Mouse (Mus musculus) G1E (cell line): ENCODE measurements at regions not wholly inside any gene's neighbourhood (a gene's known extent, or its start where the extent isn't known, plus 50 kb on each side); places are given as distances from the start of the nearest gene placed in this dataset.

Experiments used
- ATAC-seq: 2 replicates; pipeline ENCODE4 v1.8.0; 2016; ENCODE audit warnings: mild to moderate bottlenecking; ENCODE audit not compliant: insufficient number of reproducible peaks, poor library complexity, low FRiP score, severe bottlenecking; ENCODE audit errors: extremely low read depth
- DNase-seq: peaks from one replicate; pipeline ENCODE4 v3.0.0; 2012; ENCODE audit warnings: low spot score
- H3K27me3 ChIP-seq: 2 replicates; pipeline ENCODE4 v1.6.1; 2012; ENCODE audit warnings: mild to moderate bottlenecking, low read length, inconsistent platforms; ENCODE audit not compliant: insufficient read depth
- H3K36me3 ChIP-seq: replicated peaks from 2 replicates; pipeline ENCODE3; 2012; ENCODE audit warnings: mild to moderate bottlenecking, inconsistent platforms
- H3K4me1 ChIP-seq: 2 replicates; pipeline ENCODE4 v1.6.1; 2012; ENCODE audit warnings: low read depth, low read length, inconsistent platforms, mixed read lengths; ENCODE audit not compliant: insufficient read depth
- H3K4me3 ChIP-seq: 2 replicates; pipeline ENCODE4 v1.5.1; 2012; ENCODE audit warnings: low read depth, mild to moderate bottlenecking, inconsistent platforms, low read length, moderate library complexity, mixed read lengths
- H3K9me3 ChIP-seq: replicated peaks from 2 replicates; pipeline ENCODE4 v1.6.1; 2012; ENCODE audit warnings: inconsistent platforms
- CTCF ChIP-seq: IDR thresholded peaks from 2 replicates; pipeline ENCODE4 v1.5.1; 2012; ENCODE audit warnings: low read depth, low read length, inconsistent platforms, mixed read lengths
- GATA1 ChIP-seq: IDR thresholded peaks from 2 replicates; pipeline ENCODE4 v1.6.1; 2012; ENCODE audit warnings: borderline replicate concordance, low read length, inconsistent platforms, mixed read lengths
- GATA2 ChIP-seq: IDR thresholded peaks from 2 replicates; pipeline ENCODE4 v1.6.1; 2012; ENCODE audit warnings: low read depth, low read length, inconsistent platforms, borderline replicate concordance
- POLR2AphosphoS5 ChIP-seq: IDR thresholded peaks from 2 replicates; pipeline ENCODE4 v1.6.1; 2012; ENCODE audit warnings: low read depth, low read length, inconsistent platforms; ENCODE audit not compliant: insufficient replicate concordance
- TAL1 ChIP-seq: conservative IDR thresholded peaks from 2 replicates; pipeline ENCODE4 v1.6.1; 2012; ENCODE audit warnings: low read depth, low read length, inconsistent platforms, mixed read lengths

DNA sequence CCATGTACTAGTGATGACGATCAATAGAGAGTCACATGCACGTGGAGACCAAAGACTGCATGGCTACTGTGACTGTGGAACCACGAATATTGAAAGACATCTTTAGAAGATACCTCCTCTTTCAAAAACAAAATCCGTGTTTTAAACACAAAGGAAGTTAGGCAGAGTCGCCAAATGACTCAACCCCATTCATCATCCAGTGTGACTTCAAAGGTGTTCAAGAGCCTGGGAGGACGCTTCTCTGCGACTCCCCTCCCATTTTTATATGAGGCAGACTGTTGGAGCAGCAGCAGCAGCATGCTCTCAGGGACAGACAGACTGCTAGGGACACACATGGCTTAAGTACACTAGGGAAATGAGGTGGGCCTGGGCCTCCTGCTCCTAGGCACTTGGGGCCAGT lies 197.2 kb downstream of the Dad1 start:
- H3K4me3 ChIP-seq: no peak overlapping the region
- no peak for ATAC-seq
- H3K27me3 ChIP-seq: peaks cover 54% of the 10 kb centered on the region
- H3K9me3 ChIP-seq: no peaks in the 10 kb centered on the region
- no peak for DNase-seq
- peaks cover 4% of the 10 kb centered on the region; the same call in 1 of the 2 replicates for H3K4me1 ChIP-seq
- TF ChIP-seq GATA2 (no peak), CTCF (no peak), POLR2AphosphoS5 (no peak), TAL1 (no peak), GATA1 (no peak)
- no peaks in the 10 kb centered on the region for H3K36me3 ChIP-seq

DNA sequence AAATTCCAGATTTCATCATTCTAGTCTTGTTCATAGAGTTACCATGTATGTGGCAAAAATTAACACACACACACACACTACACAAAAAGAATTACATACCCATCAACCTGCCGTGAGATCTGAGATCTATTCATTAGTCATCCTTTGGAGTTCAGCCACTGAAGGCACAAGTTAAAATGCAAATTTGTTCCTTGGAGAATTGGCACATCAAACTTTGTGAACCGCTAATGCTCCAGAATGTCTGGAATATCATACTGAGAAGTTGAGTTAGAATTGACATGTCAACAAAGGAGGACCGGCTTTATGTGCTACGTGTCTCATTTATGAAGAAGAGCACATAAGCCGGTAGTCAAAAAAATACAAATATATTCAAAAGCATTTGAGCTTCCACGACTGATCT lies 198.5 kb downstream of the Dad1 start:
- DNase-seq (no peak), ATAC-seq (no peak)
- no peak for TF ChIP-seq GATA2
- TF ChIP-seq CTCF: no peak
- TF ChIP-seq TAL1: no peak
- TF ChIP-seq GATA1: no peak
- no peak for TF ChIP-seq POLR2AphosphoS5
- no peaks in the 10 kb centered on the region for H3K9me3 ChIP-seq
- H3K4me1 ChIP-seq: peaks cover 4% of the 10 kb centered on the region; the same call in 1 of the 2 replicates
- peaks cover 42% of the 10 kb centered on the region for H3K27me3 ChIP-seq
- no peak overlapping the region for H3K4me3 ChIP-seq
- no peaks in the 10 kb centered on the region for H3K36me3 ChIP-seq

DNA sequence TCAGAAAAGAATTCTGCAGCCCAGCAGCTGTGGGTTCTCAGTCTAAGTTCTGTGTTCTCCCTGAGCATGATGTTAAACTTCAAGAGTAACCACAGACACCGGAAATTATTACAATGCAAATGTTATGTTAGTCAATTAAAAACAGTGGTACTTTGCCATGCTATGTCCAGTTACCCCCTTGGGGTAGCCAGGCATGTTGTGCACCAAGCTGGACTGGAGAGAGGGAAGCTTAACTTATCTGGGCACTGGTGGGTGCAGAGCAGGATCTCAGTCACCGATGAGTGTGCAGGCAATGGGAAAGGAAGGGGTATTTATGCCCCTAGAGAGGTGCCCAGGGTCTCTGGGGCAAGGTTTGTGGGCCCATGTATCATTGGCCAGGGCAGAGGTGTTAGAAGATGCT lies 211.6 kb downstream of the Dad1 start:
- H3K36me3 ChIP-seq: no peaks in the 10 kb centered on the region
- no peak overlapping the region for H3K4me3 ChIP-seq
- H3K9me3 ChIP-seq: no peaks in the 10 kb centered on the region
- peaks cover 6% of the 10 kb centered on the region for H3K27me3 ChIP-seq
- DNase-seq (no peak), ATAC-seq (no peak)
- TF ChIP-seq GATA2 (no peak), TAL1 (no peak), POLR2AphosphoS5 (no peak), CTCF (no peak), GATA1 (no peak)
- no peaks in the 10 kb centered on the region for H3K4me1 ChIP-seq

DNA sequence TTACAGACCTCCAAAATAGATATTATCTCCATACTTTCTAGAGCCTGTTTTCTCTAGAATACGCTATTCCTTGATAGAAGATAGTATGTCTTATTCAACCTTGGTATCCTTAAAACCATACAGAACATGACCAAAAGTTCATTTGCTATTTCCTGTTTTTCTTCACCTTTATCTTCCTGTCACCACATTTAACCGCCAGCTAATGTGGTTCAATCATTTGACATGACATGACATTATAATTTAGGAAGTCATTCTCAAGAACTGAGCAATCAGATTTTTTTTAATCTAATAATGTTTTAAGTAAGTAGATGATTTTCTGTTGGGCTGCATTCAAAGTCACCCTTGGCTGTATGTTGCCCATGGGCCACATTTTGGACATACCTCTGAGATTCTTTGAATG lies 213.3 kb downstream of the Dad1 start:
- Histone ChIP-seq H3K36me3 (no peaks in the 10 kb centered on the region), H3K27me3 (peaks cover 6% of the 10 kb centered on the region), H3K4me3 (no peak overlapping the region), H3K9me3 (no peaks in the 10 kb centered on the region), H3K4me1 (no peaks in the 10 kb centered on the region)
- TF ChIP-seq GATA1 (no peak), POLR2AphosphoS5 (no peak), GATA2 (no peak), TAL1 (no peak), CTCF (no peak)
- no peak for ATAC-seq
- DNase-seq: no peak

DNA sequence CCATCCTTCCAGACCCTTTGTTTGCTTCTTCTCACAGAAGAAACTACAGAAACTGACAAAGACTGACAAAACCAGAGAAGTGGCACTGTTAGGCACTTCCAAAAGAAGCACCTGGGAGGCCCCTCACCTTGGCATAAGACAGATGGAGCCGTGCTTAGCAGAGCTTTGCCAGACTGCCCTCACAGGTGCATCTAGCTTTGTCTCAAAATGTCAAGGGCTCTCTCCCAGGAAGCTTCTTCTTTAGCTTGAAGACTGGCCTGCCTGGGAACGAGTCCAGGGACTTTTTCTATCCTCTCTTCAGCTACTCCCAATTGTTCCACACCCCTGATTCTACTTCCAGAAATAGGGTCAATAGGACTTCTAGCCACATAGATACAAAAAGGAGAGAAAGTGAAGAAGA lies 219.4 kb downstream of the Dad1 start:
- Histone ChIP-seq H3K4me3 (no peak overlapping the region), H3K4me1 (no peaks in the 10 kb centered on the region), H3K27me3 (no peaks in the 10 kb centered on the region), H3K9me3 (no peaks in the 10 kb centered on the region), H3K36me3 (no peaks in the 10 kb centered on the region)
- no peak for DNase-seq
- no peak for ATAC-seq
- TF ChIP-seq GATA2: no peak
- no peak for TF ChIP-seq TAL1
- TF ChIP-seq CTCF: no peak
- TF ChIP-seq GATA1: no peak
- no peak for TF ChIP-seq POLR2AphosphoS5

DNA sequence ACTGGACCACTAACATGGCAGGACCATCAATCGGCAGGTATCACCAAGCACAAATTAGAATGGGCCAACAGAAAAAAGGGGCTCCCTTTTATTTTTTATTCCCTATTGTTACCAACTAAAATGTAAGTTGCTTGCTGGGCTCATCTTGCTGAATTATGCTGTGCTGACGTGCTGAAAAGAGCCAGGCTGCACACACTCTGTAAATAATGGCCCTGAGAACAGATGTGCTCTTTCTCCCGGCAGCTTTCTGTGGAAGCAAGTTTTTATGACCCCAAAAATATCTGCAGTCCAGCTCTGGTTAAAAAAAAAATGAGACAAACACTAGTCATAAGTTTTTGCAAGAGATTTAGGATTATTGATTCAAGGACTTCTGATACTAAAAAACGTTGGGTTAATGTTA lies 230.4 kb downstream of the Dad1 start:
- H3K4me3 ChIP-seq: no peak overlapping the region
- H3K9me3 ChIP-seq: no peaks in the 10 kb centered on the region
- no peaks in the 10 kb centered on the region for H3K4me1 ChIP-seq
- ATAC-seq: no peak
- DNase-seq: no peak
- no peaks in the 10 kb centered on the region for H3K36me3 ChIP-seq
- TF ChIP-seq GATA1 (no peak), POLR2AphosphoS5 (no peak), TAL1 (no peak), CTCF (no peak), GATA2 (no peak)
- peaks cover 8% of the 10 kb centered on the region; the same call in 1 of the 2 replicates for H3K27me3 ChIP-seq
